Comparison of ENCODE assay signal across 10 mouse cellular contexts in genomic region chr1:133771831-133772399, GRCm38 (mm10). TPM values are rescaled to one million over a fixed set of nuclear protein-coding genes. Genes with fewer than 3 reads are reported as not detected.
A peak's percentile ranks its signal among the peaks of the same experiment; 100 is the strongest.
DNase-seq lines count a peak whose midpoint lies in the region; ATAC-seq and TF ChIP-seq lines count a peak whose summit lies in the region.
"Had no signal": no experiment of that assay in that cellular context is flagged by ENCODE, and none has a peak within 500 bp of the region (broad histone marks: within the 10 kb centered on the region; RNA-seq: fewer than 3 reads in every experiment).

No protein-coding gene starts in this region.

- TF ChIP-seq CTCF in liver, adult 2 months (IDR thresholded peaks at IDR 0.05; ENCODE audit: low read depth, low read length) = no peak

- H3K27ac ChIP-seq in forebrain, embryonic 10.5 days = peak overlapping the region; percentile 54
- H3K27ac ChIP-seq in forebrain, embryonic 12.5 days = no peak overlapping the region
- 0 out of 2 replicates have a peak overlapping the region, but pooled peaks have one; percentile 33 for H3K27ac ChIP-seq in liver, adult 2 months (replicated peaks; ENCODE audit: insufficient read depth, low read depth, low read length)
- H3K27ac ChIP-seq in embryonic facial prominence, embryonic 15.5 days (replicated peaks) = 0 out of 2 replicates have a peak overlapping the region, but pooled peaks have one; percentile 1
- H3K27ac ChIP-seq: neural tube, embryonic 15.5 days had no signal

- TF ChIP-seq POLR2A in liver, adult 2 months (IDR thresholded peaks at IDR 0.05; ENCODE audit: extremely low read depth, insufficient read depth, low read length) = no peak

- H3K9ac ChIP-seq in forebrain, embryonic 12.5 days = no peak overlapping the region
- H3K9ac ChIP-seq in liver, adult 2 months (ENCODE audit: low read depth, low read length) = no peak overlapping the region
- H3K9ac ChIP-seq in embryonic facial prominence, embryonic 15.5 days = no peak overlapping the region
- H3K9ac ChIP-seq: neural tube, embryonic 15.5 days had no signal

- DNase-seq in forebrain, embryonic 10.5 days (ENCODE audit: extremely low spot score, low spot score) = no peak
- no peak for DNase-seq in liver, adult 2 months (ENCODE audit: extremely low read depth, low read depth, low spot score)
- DNase-seq in liver = no peak
- DNase-seq in right cerebral cortex, postnatal 10 days (ENCODE audit: low spot score in 2 of 2) = no peak
- DNase-seq in urinary bladder, adult 18-20 months (ENCODE audit: low spot score in 2 of 2) = no peak
- DNase-seq: right cerebral cortex, postnatal 4 days had no signal

- no peaks in the 10 kb centered on the region for H3K36me3 ChIP-seq in forebrain, embryonic 10.5 days (replicated peaks)
- no peaks in the 10 kb centered on the region for H3K36me3 ChIP-seq in forebrain, embryonic 12.5 days (replicated peaks)
- no peaks in the 10 kb centered on the region for H3K36me3 ChIP-seq in liver, adult 2 months (ENCODE audit: control insufficient read depth, insufficient read depth, low read length)
- peaks cover 5% of the 10 kb centered on the region for H3K36me3 ChIP-seq in embryonic facial prominence, embryonic 15.5 days
- H3K36me3 ChIP-seq: neural tube, embryonic 15.5 days had no signal

- no peaks in the 10 kb centered on the region for H3K27me3 ChIP-seq in forebrain, embryonic 10.5 days (ENCODE audit: poor library complexity, severe bottlenecking)
- no peaks in the 10 kb centered on the region for H3K27me3 ChIP-seq in forebrain, embryonic 12.5 days
- no peaks in the 10 kb centered on the region for H3K27me3 ChIP-seq in liver, adult 2 months (ENCODE audit: control insufficient read depth, insufficient read depth, low read length)
- no peaks in the 10 kb centered on the region for H3K27me3 ChIP-seq in embryonic facial prominence, embryonic 15.5 days
- H3K27me3 ChIP-seq: neural tube, embryonic 15.5 days had no signal

- 82% methylated on average over 10 of the region's 10 CpGs for WGBS in forebrain, embryonic 10.5 days
- WGBS in forebrain, embryonic 12.5 days = 82% methylated on average over 10 of the region's 10 CpGs
- WGBS in liver, adult 2 months = 71% methylated on average over 10 of the region's 10 CpGs
- WGBS in embryonic facial prominence, embryonic 15.5 days = 67% methylated on average over 10 of the region's 10 CpGs

- no peak for ATAC-seq in forebrain, embryonic 12.5 days (ENCODE audit: low FRiP score)
- no peak for ATAC-seq in embryonic facial prominence, embryonic 15.5 days (ENCODE audit: insufficient number of reproducible peaks, low FRiP score, low TSS enrichment, low read depth)
- peak; percentile 79 for ATAC-seq in monocyte, adult 5-6 weeks (replicated peaks; ENCODE audit: insufficient number of reproducible peaks, low FRiP score, low TSS enrichment, poor library complexity, severe bottlenecking)

- peaks cover 2% of the 10 kb centered on the region; the same call in 1 of the 2 replicates for H3K79me2 ChIP-seq in liver, adult 2 months (ENCODE audit: control insufficient read depth, insufficient read depth, low read length)

- H3K4me1 ChIP-seq in forebrain, embryonic 10.5 days = peaks cover 19% of the 10 kb centered on the region
- peaks cover 12% of the 10 kb centered on the region for H3K4me1 ChIP-seq in forebrain, embryonic 12.5 days
- H3K4me1 ChIP-seq in liver, adult 2 months (ENCODE audit: control insufficient read depth, insufficient read depth, low read length) = no peaks in the 10 kb centered on the region
- peaks cover 23% of the 10 kb centered on the region for H3K4me1 ChIP-seq in embryonic facial prominence, embryonic 15.5 days

- H3K4me3 ChIP-seq in forebrain, embryonic 10.5 days = no peak overlapping the region
- H3K4me3 ChIP-seq in forebrain, embryonic 12.5 days (replicated peaks) = no peak overlapping the region
- H3K4me3 ChIP-seq in liver, adult 2 months (ENCODE audit: insufficient read depth, low read depth, low read length) = no peak overlapping the region
- H3K4me3 ChIP-seq in embryonic facial prominence, embryonic 15.5 days (replicated peaks) = no peak overlapping the region
- H3K4me3 ChIP-seq: neural tube, embryonic 15.5 days had no signal

- no peak overlapping the region for H3K4me2 ChIP-seq in forebrain, embryonic 12.5 days
- no peak overlapping the region for H3K4me2 ChIP-seq in embryonic facial prominence, embryonic 15.5 days (replicated peaks)
- H3K4me2 ChIP-seq: neural tube, embryonic 15.5 days had no signal

- H3K9me3 ChIP-seq in forebrain, embryonic 10.5 days = no peaks in the 10 kb centered on the region
- H3K9me3 ChIP-seq in forebrain, embryonic 12.5 days = no peaks in the 10 kb centered on the region
- H3K9me3 ChIP-seq in embryonic facial prominence, embryonic 15.5 days (replicated peaks) = no peaks in the 10 kb centered on the region
- H3K9me3 ChIP-seq: neural tube, embryonic 15.5 days had no signal

RNA-seq across cellular contexts. Expression of gene Atp2b4, which starts 28.9 kb away (rescaled TPM):
- polyA plus RNA-seq in forebrain, embryonic 10.5 days (2016; fragmentation: Nextera tagmentation; extraction: Ambion mirVana) = 3.2 and 4.2 TPM in 2 replicates
- 8.5 and 9.2 TPM in 2 replicates for polyA plus RNA-seq in forebrain, embryonic 12.5 days (2016; fragmentation: Nextera tagmentation; extraction: Ambion mirVana)
- 2.4 and 4.2 TPM in 2 replicates for total RNA-seq in liver, adult 2 months (2014; rRNA removed)
- 0.66 and 0.86 TPM in 2 replicates for polyA plus RNA-seq in liver, adult 2 months (2012; rRNA removed)
- 22.3 and 24.4 TPM in 2 replicates for polyA plus RNA-seq in embryonic facial prominence, embryonic 15.5 days (2015; fragmentation: Nextera tagmentation; extraction: Ambion mirVana)
- 16.7 to 44.9 TPM (median 20.6 TPM) in 3 replicates for total RNA-seq in monocyte, adult 5-6 weeks (2017)
